Mouse (Mus musculus): ENCODE data around the gene H2-DMb1.

Gene H2-DMb1

DNA sequence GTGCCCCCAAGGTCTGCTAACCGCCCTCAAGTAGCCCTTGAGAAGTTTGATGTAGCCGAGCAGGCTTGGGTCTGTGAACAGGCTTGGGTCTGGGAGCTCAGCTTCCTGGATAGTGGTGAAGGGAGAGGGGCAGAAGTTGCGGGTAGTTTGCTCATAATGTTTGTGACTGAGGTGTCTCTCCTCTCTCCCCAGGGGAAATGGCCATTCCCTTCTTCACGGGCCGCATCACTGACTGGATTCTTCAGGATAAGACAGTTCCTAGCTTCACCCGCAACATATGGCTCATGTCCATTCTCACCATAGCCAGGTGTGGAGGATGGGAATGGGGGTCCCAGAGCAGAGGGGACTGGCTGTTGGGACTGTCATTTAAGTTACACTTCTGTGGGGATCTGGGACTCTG lies 36.1 kb downstream of the H2-DMb1 start:
- DNase-seq (ENCODE audit: low read depth, low spot score): no peak

DNA sequence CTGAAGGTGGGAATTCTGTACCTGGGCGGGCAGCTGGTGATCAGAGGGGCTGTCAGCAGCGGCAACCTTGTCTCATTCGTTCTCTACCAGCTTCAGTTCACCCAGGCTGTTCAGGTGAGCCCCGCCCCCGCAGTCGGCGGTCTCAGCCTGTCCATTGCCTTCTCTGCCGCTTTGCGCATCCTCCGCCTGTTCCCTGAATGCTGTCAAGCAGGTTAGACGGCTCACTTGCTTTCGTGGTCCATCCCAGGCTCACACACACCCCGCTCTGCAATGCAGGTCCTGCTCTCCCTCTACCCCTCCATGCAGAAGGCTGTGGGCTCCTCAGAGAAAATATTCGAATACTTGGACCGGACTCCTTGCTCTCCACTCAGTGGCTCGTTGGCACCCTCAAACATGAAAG lies 40.0 kb downstream of the H2-DMb1 start:
- DNase-seq (ENCODE audit: low read depth, low spot score): peak; percentile 67

DNA sequence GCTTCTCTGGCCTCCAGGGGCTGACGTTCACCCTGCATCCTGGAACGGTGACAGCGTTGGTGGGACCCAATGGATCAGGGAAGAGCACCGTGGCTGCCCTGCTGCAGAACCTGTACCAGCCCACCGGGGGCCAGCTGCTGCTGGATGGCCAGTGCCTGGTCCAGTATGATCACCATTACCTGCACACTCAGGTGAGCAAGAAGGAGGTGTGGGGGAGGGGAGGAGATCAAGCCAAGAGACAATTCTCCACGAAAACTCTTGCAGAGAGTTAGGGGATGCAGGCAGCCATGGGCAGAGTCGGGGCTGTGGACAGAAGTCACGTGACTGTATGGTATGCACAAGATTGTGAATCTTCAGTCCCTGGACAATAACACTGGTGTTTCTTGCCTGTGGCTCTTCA lies 40.6 kb downstream of the H2-DMb1 start:
- DNase-seq (ENCODE audit: low read depth, low spot score): no peak

DNA sequence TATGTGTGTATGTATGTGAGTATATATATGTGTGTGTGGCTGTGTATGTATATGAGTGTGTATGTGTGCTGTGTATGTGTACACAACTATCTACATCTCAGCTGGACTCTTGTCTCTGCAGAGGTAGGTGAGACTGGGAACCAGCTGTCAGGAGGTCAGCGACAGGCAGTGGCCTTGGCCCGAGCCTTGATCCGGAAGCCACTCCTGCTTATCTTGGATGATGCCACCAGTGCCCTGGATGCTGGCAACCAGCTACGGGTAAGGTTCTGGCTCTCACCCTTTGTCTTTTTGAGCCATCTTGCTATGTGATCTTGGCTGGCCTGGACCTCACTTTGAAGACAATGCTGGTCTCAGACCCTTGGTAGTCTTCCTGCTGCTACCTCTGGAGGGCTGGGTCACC lies 41.9 kb downstream of the H2-DMb1 start:
- no peak for DNase-seq (ENCODE audit: low read depth, low spot score)

DNA sequence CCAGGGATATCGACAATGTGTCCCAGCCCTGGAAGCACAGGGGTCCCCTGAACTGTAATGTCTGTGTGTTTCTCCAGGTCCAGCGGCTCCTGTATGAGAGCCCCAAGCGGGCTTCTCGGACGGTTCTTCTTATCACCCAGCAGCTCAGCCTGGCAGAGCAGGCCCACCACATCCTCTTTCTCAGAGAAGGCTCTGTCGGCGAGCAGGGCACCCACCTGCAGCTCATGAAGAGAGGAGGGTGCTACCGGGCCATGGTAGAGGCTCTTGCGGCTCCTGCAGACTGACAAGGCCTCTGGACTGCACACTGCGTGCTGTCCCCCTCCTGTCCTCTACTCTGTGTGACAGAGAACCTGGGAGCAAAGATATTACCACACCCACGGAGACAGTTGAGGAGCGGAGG lies 43.6 kb downstream of the H2-DMb1 start:
- no peak for DNase-seq (ENCODE audit: low read depth, low spot score)

DNA sequence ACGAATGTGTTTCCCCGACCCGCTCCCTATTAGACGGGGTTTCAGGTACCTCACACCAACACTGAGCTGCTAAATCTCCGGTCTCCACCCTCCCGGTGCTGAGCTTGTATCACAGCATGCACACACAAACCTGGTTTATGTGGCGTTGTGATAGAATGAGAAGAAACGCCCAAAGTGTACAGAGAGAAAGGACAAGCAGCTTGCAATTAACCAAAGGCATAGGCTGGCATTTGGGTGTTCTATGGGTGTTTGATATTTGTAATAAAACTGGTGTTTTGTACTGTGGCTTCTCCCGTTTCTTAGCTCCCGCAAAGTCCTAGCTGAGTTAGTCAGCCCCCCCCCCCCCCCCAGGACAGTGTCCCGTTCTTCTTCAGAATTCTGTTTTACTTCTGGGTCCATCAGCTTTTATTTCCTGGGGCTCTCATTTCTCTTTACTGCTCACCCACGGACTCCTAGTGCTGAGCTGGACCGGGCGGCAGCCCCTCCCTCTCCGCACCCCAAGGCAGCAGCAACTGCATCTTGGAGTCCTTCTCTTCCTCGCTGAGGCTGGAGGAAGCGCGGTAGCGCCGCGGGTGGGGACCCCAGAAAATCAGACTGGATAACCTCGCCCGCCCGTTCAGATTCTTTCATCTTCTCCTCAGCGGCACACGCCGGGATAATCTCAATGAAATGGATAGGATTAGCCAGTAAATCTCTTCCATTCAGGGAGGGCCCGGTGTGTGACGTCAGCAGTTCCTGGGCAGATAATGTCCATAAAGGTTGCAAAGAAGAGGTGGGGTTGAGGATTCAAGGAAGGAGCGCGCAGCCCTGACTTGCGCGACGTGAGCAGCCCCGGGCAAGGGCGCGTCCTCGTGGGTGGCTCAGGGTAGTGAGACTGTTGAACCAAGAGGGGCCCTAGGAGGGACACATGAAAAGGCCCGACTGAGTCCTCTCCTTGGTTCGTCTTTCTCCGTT lies 44.3 kb downstream of the H2-DMb1 start, which contains the start of gene Psmb8:
Gene Psmb8, plus strand, starts transcription at position 781 of the 954 bp plus-strand sequence.
- peak; percentile 82 for DNase-seq (ENCODE audit: low read depth, low spot score)

DNA sequence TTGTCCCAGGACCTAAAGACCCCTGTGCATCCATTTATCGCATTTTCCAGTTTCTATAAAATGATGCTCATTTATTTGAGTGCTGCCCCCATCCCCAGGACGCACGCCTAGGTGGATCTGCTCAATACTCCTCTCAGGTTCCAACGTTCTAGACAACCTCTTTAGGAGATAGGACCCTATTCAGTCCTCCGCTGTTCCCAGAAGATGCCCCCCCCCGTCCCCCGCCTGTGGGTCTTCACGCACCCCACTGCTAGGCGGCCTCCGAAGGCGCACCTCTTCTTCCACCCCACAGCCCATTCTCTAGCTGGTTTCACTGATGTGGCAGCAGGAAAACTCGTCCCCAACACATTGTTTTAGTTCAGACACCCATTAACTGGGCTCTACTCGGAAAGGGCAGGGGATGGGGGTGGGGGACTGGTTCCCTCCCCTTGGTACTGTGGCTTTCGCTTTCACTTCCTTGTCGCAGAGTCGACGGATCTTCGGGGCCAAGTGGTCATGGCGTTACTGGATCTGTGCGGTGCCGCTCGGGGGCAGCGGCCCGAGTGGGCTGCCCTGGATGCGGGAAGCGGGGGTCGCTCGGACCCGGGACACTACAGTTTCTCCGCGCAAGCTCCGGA lies 45.1 kb downstream of the H2-DMb1 start:
- DNase-seq (ENCODE audit: low read depth, low spot score): no peak

DNA sequence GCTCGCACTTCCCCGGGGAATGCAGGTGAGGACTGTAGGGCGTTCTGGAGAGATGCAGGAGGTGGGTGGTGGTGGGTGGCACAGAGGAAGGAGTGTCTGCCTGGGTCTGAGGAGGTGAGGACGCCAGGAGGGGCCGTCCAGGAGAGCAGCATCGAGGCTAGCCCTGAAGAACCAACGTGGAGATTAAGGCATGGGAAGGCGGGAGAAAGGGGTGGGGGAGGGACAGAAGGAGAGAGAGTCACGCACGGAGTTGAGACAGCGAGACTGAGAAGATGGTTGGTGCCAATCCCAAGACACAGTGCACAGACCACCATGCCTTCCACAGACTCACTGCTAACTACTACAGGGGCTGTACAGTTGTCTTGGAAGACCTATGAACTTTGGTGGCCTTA lies 45.6 kb downstream of the H2-DMb1 start:
- no peak for DNase-seq (ENCODE audit: low read depth, low spot score)

DNA sequence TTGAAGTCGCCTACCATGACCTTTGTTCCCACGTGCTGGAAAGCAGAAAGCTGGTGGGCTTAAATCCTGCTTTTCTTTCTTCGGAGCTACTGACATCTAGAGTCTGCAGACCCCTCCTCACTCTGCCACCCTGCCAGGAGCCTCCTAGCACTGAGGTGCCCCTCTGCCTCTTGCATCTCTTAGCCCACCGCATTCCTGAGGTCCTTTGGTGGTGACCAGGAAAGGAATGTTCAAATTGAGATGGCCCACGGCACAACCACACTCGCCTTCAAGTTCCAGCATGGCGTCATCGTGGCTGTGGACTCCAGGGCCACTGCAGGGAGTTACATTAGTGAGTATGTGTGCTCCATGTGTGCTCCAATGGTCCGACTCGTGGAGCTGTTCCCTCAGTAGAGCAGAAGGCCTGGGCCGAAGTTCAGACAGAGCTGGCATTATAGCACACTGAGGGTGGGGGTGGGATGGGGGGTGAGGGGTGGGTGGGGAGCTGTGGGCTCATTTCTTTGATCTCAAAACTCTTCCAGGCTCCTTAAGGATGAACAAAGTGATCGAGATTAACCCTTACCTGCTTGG lies 46.3 kb downstream of the H2-DMb1 start:
- DNase-seq (ENCODE audit: low read depth, low spot score): no peak

DNA sequence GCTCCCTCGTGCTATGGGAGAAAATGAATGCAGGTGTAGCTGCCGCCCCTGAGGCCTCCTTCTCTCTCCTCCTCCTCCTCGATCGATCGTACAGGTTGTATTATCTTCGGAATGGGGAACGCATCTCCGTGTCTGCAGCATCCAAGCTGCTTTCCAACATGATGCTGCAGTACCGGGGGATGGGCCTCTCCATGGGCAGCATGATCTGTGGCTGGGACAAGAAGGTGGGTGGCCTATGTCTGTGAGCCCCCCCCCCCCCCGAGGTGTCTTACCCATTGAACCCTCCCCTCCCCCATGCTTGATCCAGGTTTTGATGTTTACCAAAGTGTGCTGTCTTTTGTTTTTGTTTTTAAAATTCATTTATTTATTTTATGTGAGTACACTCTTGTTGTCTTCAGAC lies 47.2 kb downstream of the H2-DMb1 start:
- DNase-seq (ENCODE audit: low read depth, low spot score): no peak

DNA sequence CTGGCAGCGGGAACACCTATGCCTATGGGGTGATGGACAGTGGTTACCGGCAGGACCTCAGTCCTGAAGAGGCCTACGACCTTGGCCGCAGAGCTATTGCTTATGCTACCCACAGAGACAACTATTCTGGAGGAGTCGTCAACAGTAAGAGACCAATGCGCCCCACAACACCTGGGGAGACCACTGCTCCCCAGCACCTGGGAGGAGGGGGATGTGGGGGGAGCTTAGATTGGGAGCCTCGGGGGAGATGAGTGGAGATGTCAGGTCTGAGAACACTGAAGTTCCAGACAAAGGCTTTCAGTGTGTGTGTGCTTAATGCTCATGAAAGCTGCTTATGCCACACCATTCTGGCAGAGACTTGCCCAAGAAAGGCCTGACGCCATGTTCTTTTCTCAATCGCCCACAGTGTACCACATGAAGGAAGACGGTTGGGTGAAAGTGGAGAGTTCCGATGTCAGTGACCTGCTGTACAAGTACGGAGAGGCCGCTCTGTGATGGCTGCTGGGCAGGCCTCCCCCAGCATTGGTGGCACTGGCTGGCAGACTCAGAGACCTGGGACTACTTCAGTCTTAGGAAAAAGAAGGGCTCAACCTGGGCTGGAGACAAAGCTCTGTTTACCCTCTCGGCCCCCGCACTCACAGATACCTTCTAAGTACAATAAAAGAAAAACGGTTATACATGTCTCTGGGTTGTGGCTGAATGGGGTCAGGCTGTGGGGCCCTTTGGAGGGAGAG lies 48.1 kb downstream of the H2-DMb1 start:
- no peak for DNase-seq (ENCODE audit: low read depth, low spot score)

DNA sequence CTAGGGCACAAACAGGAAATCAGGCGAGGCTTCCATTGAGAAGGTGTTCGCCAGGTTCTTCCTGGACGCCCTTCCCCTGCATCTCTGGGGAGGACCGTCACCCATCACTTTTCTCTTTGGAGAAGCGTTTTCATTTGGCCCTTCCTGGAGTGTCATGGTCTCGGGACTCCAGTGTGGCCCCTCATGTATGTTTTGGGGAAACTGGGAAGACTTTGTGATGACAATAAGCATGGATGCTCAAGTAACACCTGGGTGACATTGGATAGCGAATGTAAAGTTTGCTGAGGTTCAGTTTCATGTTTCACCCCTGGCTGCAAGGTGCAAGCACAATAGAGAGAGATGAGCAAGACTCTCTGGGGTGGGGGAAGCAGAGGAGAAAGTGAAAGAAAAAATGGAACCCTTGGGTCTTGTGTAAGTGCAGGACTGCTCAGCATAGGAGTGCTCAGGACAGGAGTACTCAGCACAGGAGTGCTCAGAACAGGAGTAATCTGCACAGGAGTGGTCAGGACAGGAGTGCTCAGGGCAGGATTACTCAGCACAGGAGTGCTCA lies 48.7 kb downstream of the H2-DMb1 start:
- DNase-seq (ENCODE audit: low read depth, low spot score): no peak

DNA sequence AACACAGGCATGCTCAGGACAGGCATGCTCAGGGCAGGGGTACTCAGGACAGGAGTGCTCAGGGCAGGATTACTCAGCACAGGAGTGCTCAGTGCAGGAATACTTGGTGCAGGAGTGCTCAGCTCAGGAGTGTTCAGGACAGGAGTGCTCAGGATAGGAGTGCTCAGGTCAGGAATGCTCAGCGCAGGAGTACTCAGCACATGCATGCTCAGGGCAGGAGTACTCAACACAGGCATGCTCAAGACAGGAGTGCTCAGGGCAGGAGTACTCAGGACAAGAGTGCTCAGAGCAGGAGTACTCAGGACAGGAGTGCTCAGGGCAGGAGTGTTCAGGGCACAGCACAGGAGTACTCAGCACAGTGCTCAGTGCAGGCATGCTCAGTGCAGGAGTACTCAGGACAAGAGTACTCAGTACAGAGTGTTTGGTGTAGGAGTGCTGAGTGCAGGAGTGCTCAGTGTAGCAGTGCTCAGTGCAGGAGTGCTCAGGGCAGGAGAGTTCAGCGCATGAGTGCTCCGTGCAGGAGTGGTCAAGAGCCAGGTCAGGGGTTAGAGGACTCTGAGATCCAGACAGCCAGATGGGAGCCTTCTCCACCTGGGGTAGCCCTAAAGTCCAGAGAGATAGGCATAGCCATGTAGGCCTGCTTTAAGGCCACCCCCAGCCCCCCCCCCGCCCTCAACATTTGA lies 50.0 kb downstream of the H2-DMb1 start:
- DNase-seq (ENCODE audit: low read depth, low spot score): no peak

DNA sequence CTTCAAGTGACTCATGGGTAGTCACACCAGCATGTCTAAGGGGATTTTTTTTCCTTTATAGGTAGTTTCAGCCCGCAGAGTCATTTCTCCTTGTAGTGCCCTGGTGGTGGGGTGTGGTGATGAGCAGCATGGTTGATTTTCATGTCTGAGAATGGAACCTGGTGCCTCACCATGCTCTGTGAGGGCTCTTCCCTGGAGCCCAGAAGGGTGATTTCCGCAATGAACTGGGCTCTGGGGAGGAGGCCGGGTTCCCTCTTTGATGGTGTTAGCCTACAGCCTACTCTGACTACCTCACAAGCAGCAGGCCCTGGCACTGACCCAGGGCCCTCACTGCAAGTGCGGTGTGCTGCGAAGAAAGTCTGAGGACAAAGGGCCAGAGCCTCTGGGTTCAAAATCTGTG lies 50.6 kb downstream of the H2-DMb1 start, which contains the start of gene Tap2:
Gene Tap2, plus strand, starts transcription at position 84 of the 400 bp plus-strand sequence.
- DNase-seq (ENCODE audit: low read depth, low spot score): no peak

DNA sequence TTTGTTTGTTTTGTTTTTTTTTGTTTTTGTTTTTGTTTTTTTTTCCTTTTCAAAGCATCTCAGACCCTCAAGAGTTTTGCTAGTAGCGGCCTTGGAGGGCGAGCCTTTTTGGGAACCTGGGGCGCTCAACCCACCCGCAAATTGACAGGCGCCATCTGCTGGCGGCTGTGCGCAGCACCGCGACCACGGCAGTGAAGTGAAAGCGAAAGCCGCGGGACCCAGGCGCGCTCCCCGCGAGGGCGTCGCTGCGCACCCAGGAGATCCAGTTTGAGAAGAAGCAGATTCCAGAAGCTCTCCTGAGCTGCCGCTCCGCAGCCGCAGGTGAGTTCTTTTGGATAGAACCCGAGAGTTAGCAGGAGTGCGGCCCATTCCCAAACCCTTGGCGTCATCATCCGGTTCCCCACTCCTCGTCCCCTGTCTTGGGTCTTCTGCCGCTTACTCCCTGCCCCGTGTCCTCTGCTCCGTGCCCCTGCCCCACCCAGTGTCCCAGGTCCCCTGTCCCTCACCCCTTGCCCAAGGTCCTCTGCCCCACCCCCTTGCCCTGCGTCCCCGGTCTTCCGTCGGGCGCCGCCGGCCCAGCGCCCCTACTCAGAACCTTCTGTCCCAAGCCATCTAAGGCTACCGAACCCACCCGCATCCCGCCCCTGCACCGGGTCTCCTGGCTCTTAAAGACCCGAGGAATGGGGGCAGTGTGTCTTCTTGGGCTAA lies 51.6 kb downstream of the H2-DMb1 start:
- DNase-seq (ENCODE audit: low read depth, low spot score): peak; percentile 66

DNA sequence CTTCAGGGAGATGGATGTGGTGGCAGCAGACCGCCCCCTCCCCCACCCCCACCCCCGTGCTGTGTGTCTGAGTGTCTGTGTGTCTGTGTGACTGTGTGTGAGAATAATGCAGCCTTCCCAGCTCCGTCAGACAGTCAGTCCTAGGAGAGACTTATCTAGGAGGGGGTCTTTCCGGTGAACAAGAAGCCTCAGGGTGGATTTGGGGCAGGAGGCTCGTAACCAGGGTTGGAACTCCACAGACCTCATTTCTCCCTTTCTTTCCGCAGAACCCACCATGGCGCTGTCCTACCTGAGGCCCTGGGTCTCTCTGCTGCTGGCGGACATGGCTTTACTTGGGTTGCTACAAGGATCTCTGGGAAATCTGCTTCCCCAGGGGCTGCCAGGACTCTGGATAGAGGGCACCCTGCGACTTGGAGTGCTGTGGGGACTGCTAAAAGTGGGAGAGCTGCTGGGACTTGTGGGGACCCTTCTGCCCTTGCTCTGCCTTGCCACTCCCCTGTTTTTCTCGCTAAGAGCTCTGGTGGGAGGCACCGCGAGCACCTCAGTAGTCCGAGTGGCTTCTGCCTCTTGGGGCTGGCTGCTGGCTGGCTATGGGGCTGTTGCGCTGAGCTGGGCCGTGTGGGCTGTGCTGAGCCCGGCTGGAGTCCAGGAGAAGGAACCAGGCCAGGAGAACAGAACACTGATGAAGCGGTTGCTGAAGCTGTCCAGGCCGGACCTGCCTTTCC lies 52.3 kb downstream of the H2-DMb1 start:
- DNase-seq (ENCODE audit: low read depth, low spot score): no peak

DNA sequence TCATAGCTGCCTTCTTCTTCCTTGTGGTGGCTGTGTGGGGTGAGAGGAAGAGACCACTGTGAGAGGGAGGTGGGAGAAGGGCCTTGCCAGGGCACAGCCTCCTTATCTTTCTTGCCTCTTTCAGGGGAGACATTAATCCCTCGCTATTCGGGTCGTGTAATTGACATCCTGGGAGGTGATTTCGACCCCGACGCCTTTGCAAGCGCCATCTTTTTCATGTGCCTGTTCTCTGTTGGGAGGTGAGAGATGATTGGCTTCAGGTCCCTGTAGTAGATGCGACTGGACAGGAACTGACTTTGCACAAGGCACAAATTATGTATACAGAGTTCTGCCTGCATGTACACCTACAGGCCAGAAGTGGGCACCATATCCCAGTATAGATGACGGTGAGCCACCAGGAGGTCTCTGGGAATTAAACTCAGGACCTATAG lies 52.9 kb downstream of the H2-DMb1 start:
- peak; percentile 65 for DNase-seq (ENCODE audit: low read depth, low spot score)

DNA sequence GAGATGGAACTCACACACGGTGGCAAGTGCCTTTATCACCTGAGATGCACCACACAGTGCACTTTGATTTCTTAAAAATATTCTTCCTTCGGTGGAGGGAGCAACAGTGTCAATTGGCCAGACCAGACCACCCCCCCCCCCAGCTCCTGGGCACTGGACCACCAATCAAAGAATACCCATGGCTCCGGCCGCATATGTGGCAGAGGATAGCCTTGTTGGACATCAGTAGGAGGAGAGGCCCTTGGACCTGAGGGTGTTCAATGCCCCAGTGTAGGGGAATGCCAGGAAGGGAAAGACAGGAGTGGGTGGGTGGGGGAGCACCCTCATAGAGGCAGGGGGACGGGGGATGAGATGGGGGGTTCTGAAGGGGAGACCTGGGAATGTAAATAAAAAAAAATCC lies 53.9 kb downstream of the H2-DMb1 start:
- no peak for DNase-seq (ENCODE audit: low read depth, low spot score)

DNA sequence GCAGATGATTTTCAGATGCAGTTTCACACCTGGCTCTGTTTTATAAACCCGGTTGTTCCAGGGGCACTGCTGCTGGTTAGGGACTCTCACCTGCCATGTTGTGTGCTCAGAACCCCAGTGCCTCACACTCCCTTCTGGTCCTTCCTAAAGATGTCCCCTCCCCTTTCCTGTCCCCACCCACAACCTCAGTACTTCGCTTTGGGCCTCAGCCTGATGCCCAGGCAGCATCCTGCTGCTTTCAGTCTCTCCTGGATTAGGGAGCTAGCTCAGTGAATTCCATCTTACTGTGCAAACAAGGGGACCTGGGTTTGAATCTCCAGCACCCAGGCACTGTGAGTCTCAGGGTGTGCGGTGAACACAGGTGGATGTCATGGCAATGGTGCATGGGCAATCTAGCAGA lies 54.6 kb downstream of the H2-DMb1 start:
- no peak for DNase-seq (ENCODE audit: low read depth, low spot score)

DNA sequence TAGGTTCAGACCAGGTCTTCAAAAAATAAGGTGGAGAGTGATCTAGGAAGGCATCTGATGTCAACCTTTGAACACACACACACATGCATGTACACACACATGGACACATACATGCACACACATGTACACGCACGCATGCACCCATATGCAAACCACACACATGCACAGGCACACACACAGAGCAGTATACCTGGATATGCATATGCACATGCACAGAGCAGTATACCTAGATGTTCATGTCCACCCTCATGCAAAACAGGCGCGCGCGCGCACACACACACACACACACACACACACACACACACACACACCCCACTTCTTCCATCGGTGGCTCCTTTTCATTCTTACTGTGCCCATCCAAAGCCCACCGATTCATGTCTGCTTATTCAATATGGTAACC lies 55.0 kb downstream of the H2-DMb1 start:
- DNase-seq (ENCODE audit: low read depth, low spot score): no peak

All from R1 (cell line).